Mouse (Mus musculus) hindbrain, embryonic 16.5 days (tissue): Measurements from ENCODE around the gene Tfap4. TPM values are rescaled to one million over a fixed set of nuclear protein-coding genes. Genes with fewer than 3 reads are reported as not detected.

ENCODE experiments used
- ATAC-seq: fragments of 200-750 bp; cut with Nextera tagmentation; 2 replicates; pipeline ENCODE4 v1.8.0; 2017; ENCODE audit warnings: moderate TSS enrichment, moderate library complexity
- H3K27ac ChIP-seq: fragments of 300-500 bp; sonication (generic); 2 replicates; pipeline ENCODE4 v1.5.1; 2014; ENCODE audit warnings: low read depth, mild to moderate bottlenecking, control low read depth, low read length, moderate library complexity
- H3K27me3 ChIP-seq: fragments of 300-500 bp; sonication (generic); replicated peaks from 2 replicates; pipeline ENCODE4 v1.6.1; 2014; ENCODE audit warnings: low read length; ENCODE audit not compliant: control insufficient read depth, insufficient read depth
- H3K36me3 ChIP-seq: fragments of 300-500 bp; sonication (generic); 2 replicates; pipeline ENCODE4 v1.6.1; 2014; ENCODE audit warnings: mild to moderate bottlenecking, low read length, moderate library complexity, mixed read lengths; ENCODE audit not compliant: control insufficient read depth, insufficient read depth
- H3K4me1 ChIP-seq: fragments of 300-500 bp; sonication (generic); 2 replicates; pipeline ENCODE4 v1.6.1; 2014; ENCODE audit warnings: low read depth, low read length; ENCODE audit not compliant: control insufficient read depth, insufficient read depth
- H3K4me2 ChIP-seq: fragments of 300-500 bp; sonication (generic); 2 replicates; pipeline ENCODE4 v1.6.1; 2014; ENCODE audit warnings: mild to moderate bottlenecking, low read length, control low read depth, moderate library complexity
- H3K4me3 ChIP-seq: fragments of 300-500 bp; sonication (generic); 2 replicates; pipeline ENCODE4 v1.5.1; 2014; ENCODE audit warnings: mild to moderate bottlenecking, low read length, control low read depth, moderate library complexity
- H3K9ac ChIP-seq: fragments of 300-500 bp; sonication (generic); 2 replicates; pipeline ENCODE4 v1.6.1; 2014; ENCODE audit warnings: low read depth, mild to moderate bottlenecking, control low read depth, low read length, moderate library complexity
- H3K9me3 ChIP-seq: fragments of 300-500 bp; sonication (generic); 2 replicates; pipeline ENCODE4 v1.6.1; 2014; ENCODE audit warnings: mild to moderate bottlenecking, low read length, moderate library complexity; ENCODE audit not compliant: control insufficient read depth
- WGBS: fragments of 180-500 bp; shearing (Covaris S2); extraction: QIAGEN DNeasy Blood & Tissue Kit; methylation state at CpG from one replicate; pipeline ENCODE4 v1.1.7; 2014; 5-methylcytosine and 5-hydroxymethylcytosine counted together
- polyA plus RNA-seq: library from polyadenylated mRNA; unstranded; fragments of >200 nt; fragmentation: Nextera tagmentation; extraction: Ambion mirVana; gene quantifications from 2 replicates; pipeline ENCODE4 v1.2.1, GENCODE M21; 2015

Gene Tfap4
- polyA plus RNA-seq, 1 experiment from 2014 or later: 8.5 TPM

- peaks cover 10% of the 10 kb centered on the region for H3K4me1 ChIP-seq
- no peaks in the 10 kb centered on the region for H3K36me3 ChIP-seq
- 0% methylated on average over 43 of the region's 43 CpGs for WGBS
- peak overlapping the region; percentile 83 for H3K9ac ChIP-seq
- peak; percentile 56 for ATAC-seq
- H3K27me3 ChIP-seq: no peaks in the 10 kb centered on the region
- H3K4me3 ChIP-seq: peak overlapping the region; percentile 73
- H3K27ac ChIP-seq: peak overlapping the region; percentile 96
- H3K9me3 ChIP-seq: no peaks in the 10 kb centered on the region
- H3K4me2 ChIP-seq: peak overlapping the region; percentile 89
Observed at GRCm38 (mm10) chr16:4558980-4559631, 548 bp downstream of the Tfap4 start.

- no peaks in the 10 kb centered on the region for H3K36me3 ChIP-seq
- H3K4me3 ChIP-seq: peak overlapping the region; percentile 73
- peak; percentile 93 for ATAC-seq
- H3K9me3 ChIP-seq: no peaks in the 10 kb centered on the region
- peak overlapping the region; percentile 83 for H3K9ac ChIP-seq
- H3K27ac ChIP-seq: peak overlapping the region; percentile 96
- peaks cover 10% of the 10 kb centered on the region for H3K4me1 ChIP-seq
- peak overlapping the region; percentile 89 for H3K4me2 ChIP-seq
- under 1% methylated on average over 38 of the region's 38 CpGs for WGBS
- H3K27me3 ChIP-seq: no peaks in the 10 kb centered on the region
Observed at GRCm38 (mm10) chr16:4558384-4558979, 1.2 kb downstream of the Tfap4 start.

- Histone ChIP-seq H3K36me3 (no peaks in the 10 kb centered on the region), H3K9ac (peak overlapping the region; percentile 83), H3K27me3 (no peaks in the 10 kb centered on the region), H3K27ac (peak overlapping the region; percentile 96), H3K4me3 (peak overlapping the region; percentile 73), H3K4me2 (peak overlapping the region; percentile 89), H3K4me1 (peaks cover 10% of the 10 kb centered on the region), H3K9me3 (no peaks in the 10 kb centered on the region)
- 0% methylated on average over 19 of the region's 19 CpGs for WGBS
- ATAC-seq: peak; percentile 32
Observed at GRCm38 (mm10) chr16:4557949-4558348, 1.7 kb downstream of the Tfap4 start.

GRCm38 (mm10) chr16:4557085-4557484, 2.6 kb downstream of the Tfap4 start:
- WGBS: 83% methylated on average over 1 of the region's 1 CpGs
- Histone ChIP-seq H3K36me3 (no peaks in the 10 kb centered on the region), H3K4me3 (peak overlapping the region; percentile 73; the same call in 1 of the 2 replicates), H3K27ac (no peak overlapping the region), H3K9me3 (no peaks in the 10 kb centered on the region), H3K4me1 (peaks cover 10% of the 10 kb centered on the region), H3K4me2 (peak overlapping the region; percentile 89), H3K9ac (peak overlapping the region; percentile 9; the same call in 1 of the 2 replicates), H3K27me3 (no peaks in the 10 kb centered on the region)
- no peak for ATAC-seq

- Histone ChIP-seq H3K27ac (no peak overlapping the region), H3K4me3 (no peak overlapping the region), H3K4me2 (no peak overlapping the region), H3K4me1 (peaks cover 10% of the 10 kb centered on the region), H3K36me3 (no peaks in the 10 kb centered on the region), H3K9me3 (no peaks in the 10 kb centered on the region), H3K27me3 (no peaks in the 10 kb centered on the region), H3K9ac (no peak overlapping the region)
- no peak for ATAC-seq
- WGBS: 100% methylated on average over 1 of the region's 1 CpGs
Observed at GRCm38 (mm10) chr16:4555555-4555954, 4.1 kb downstream of the Tfap4 start.

- 66% methylated on average over 6 of the region's 6 CpGs for WGBS
- Histone ChIP-seq H3K36me3 (peaks cover 6% of the 10 kb centered on the region; the same call in 1 of the 2 replicates), H3K4me3 (no peak overlapping the region), H3K27me3 (no peaks in the 10 kb centered on the region), H3K9me3 (no peaks in the 10 kb centered on the region), H3K4me2 (no peak overlapping the region), H3K27ac (no peak overlapping the region), H3K9ac (0 out of 2 replicates have a peak overlapping the region, but pooled peaks have one; percentile 13), H3K4me1 (peaks cover 10% of the 10 kb centered on the region)
- no peak for ATAC-seq
Observed at GRCm38 (mm10) chr16:4552829-4553550, 6.7 kb downstream of the Tfap4 start.

- Histone ChIP-seq H3K27ac (no peak overlapping the region), H3K4me3 (no peak overlapping the region), H3K4me2 (no peak overlapping the region), H3K4me1 (peaks cover 2% of the 10 kb centered on the region), H3K9me3 (no peaks in the 10 kb centered on the region), H3K27me3 (no peaks in the 10 kb centered on the region), H3K36me3 (peaks cover 6% of the 10 kb centered on the region; the same call in 1 of the 2 replicates), H3K9ac (no peak overlapping the region)
- 90% methylated on average over 12 of the region's 12 CpGs for WGBS
- ATAC-seq: no peak
Observed at GRCm38 (mm10) chr16:4551885-4552284, 7.8 kb downstream of the Tfap4 start.

GRCm38 (mm10) chr16:4551056-4551455, 8.6 kb downstream of the Tfap4 start:
- ATAC-seq: peak; percentile 74
- Histone ChIP-seq H3K27me3 (no peaks in the 10 kb centered on the region), H3K27ac (no peak overlapping the region), H3K36me3 (peaks cover 6% of the 10 kb centered on the region; the same call in 1 of the 2 replicates), H3K4me3 (no peak overlapping the region), H3K9me3 (no peaks in the 10 kb centered on the region), H3K4me1 (no peaks in the 10 kb centered on the region), H3K9ac (no peak overlapping the region), H3K4me2 (no peak overlapping the region)
- 37% methylated on average over 13 of the region's 13 CpGs for WGBS
